ENCODE assay signal across 9 mouse cellular contexts in the genomic region with DNA sequence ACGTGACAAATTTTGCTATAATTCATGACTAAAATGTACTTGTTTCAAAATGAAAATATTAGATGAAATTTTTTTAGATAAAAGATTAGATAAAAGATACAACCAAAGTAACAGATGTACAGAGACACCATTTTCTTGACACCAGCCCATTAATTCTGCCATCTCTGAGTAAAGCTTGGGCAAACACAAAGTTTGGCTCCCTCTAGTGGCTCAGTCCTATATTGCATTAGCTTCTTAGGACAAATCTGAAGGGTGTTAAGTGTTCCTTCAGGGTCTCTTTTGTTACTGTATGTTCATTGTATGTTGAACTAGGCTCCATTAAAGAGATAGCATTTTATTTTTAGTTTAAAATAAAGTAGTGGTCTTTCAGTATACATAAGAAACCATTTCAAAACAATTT. TPM values are rescaled to one million over a fixed set of nuclear protein-coding genes. Genes with fewer than 3 reads are reported as not detected.
A peak's percentile ranks its signal among the peaks of the same experiment; 100 is the strongest.
DNase-seq lines count a peak whose midpoint lies in the region; ATAC-seq and TF ChIP-seq lines count a peak whose summit lies in the region.
"Had no signal": no experiment of that assay in that cellular context is flagged by ENCODE, and none has a peak within 500 bp of the region (broad histone marks: within the 10 kb centered on the region; RNA-seq: fewer than 3 reads in every experiment).

No protein-coding gene starts in this region.

- H3K9me3 ChIP-seq in midbrain, embryonic 10.5 days (replicated peaks): no peaks in the 10 kb centered on the region
- no peaks in the 10 kb centered on the region for H3K9me3 ChIP-seq in midbrain, embryonic 15.5 days
- H3K9me3 ChIP-seq in embryonic facial prominence, embryonic 14.5 days (ENCODE audit: control insufficient read depth, low read length): no peaks in the 10 kb centered on the region
- H3K9me3 ChIP-seq in stomach, postnatal 0 days (ENCODE audit: control insufficient read depth, low read length): no peaks in the 10 kb centered on the region
- H3K9me3 ChIP-seq: heart, embryonic 15.5 days had no signal

- H3K27me3 ChIP-seq in midbrain, embryonic 10.5 days (ENCODE audit: low read depth, poor library complexity, severe bottlenecking): no peaks in the 10 kb centered on the region
- no peaks in the 10 kb centered on the region for H3K27me3 ChIP-seq in midbrain, embryonic 15.5 days (replicated peaks)
- no peaks in the 10 kb centered on the region for H3K27me3 ChIP-seq in embryonic facial prominence, embryonic 14.5 days (replicated peaks; ENCODE audit: control insufficient read depth, insufficient read depth, low read length)
- no peaks in the 10 kb centered on the region for H3K27me3 ChIP-seq in stomach, postnatal 0 days (ENCODE audit: control insufficient read depth, insufficient read depth, low read length)
- H3K27me3 ChIP-seq: heart, embryonic 15.5 days had no signal

- no peak overlapping the region for H3K4me2 ChIP-seq in midbrain, embryonic 15.5 days
- no peak overlapping the region for H3K4me2 ChIP-seq in embryonic facial prominence, embryonic 14.5 days (ENCODE audit: low read depth, low read length)
- H3K4me2 ChIP-seq in stomach, postnatal 0 days (replicated peaks; ENCODE audit: low read depth): no peak overlapping the region
- H3K4me2 ChIP-seq: heart, embryonic 15.5 days had no signal

- H3K4me3 ChIP-seq in midbrain, embryonic 10.5 days: no peak overlapping the region
- no peak overlapping the region for H3K4me3 ChIP-seq in midbrain, embryonic 15.5 days
- no peak overlapping the region for H3K4me3 ChIP-seq in embryonic facial prominence, embryonic 14.5 days (ENCODE audit: low read depth, low read length)
- H3K4me3 ChIP-seq in stomach, postnatal 0 days (ENCODE audit: low read depth, low read length): no peak overlapping the region
- H3K4me3 ChIP-seq: heart, embryonic 15.5 days had no signal

- TF ChIP-seq EP300 in stomach, postnatal 0 days (optimal IDR thresholded peaks at IDR 0.05): no peak

- 88% methylated on average over 1 of the region's 1 CpGs for WGBS in midbrain, embryonic 10.5 days
- 94% methylated on average over 1 of the region's 1 CpGs for whole genome bisulfite sequencing in midbrain, embryonic 15.5 days
- WGBS in embryonic facial prominence, embryonic 14.5 days: 85% methylated on average over 1 of the region's 1 CpGs
- WGBS in stomach, postnatal 0 days: 96% methylated on average over 1 of the region's 1 CpGs

- H3K9ac ChIP-seq in midbrain, embryonic 15.5 days: no peak overlapping the region
- no peak overlapping the region for H3K9ac ChIP-seq in embryonic facial prominence, embryonic 14.5 days (ENCODE audit: low read depth, low read length)
- H3K9ac ChIP-seq in stomach, postnatal 0 days (ENCODE audit: low read length): no peak overlapping the region
- H3K9ac ChIP-seq: heart, embryonic 15.5 days had no signal

- peak; percentile 77 for ATAC-seq in frontal cortex, adult (ENCODE audit: low TSS enrichment)
- no peak for ATAC-seq in midbrain, embryonic 15.5 days (replicated peaks)
- no peak for ATAC-seq in embryonic facial prominence, embryonic 14.5 days (ENCODE audit: low read depth)
- ATAC-seq in stomach, postnatal 0 days (ENCODE audit: low FRiP score, low TSS enrichment): no peak

- DNase-seq in frontal cortex, postnatal 14 days (ENCODE audit: low spot score in 2 of 2): no peak
- peak; percentile 45 for DNase-seq in midbrain, embryonic 10.5 days (ENCODE audit: low spot score)
- peak; percentile 84 for DNase-seq in ZHBTc4 (ENCODE audit: low read depth, low spot score)
- peak; percentile 72 for DNase-seq in embryonic facial prominence, embryonic 14.5 days (ENCODE audit: low spot score)
- peak; percentile 77 for DNase-seq in lung, postnatal 10 days
- DNase-seq in stomach, postnatal 0 days (ENCODE audit: low spot score): peak; percentile 37

- TF ChIP-seq CTCF in stomach, postnatal 0 days (IDR thresholded peaks at IDR 0.05; ENCODE audit: low read depth): peak; percentile 89

- no peak overlapping the region for H3K27ac ChIP-seq in midbrain, embryonic 10.5 days (replicated peaks)
- no peak overlapping the region for H3K27ac ChIP-seq in midbrain, embryonic 15.5 days
- H3K27ac ChIP-seq in embryonic facial prominence, embryonic 14.5 days (replicated peaks; ENCODE audit: low read depth, low read length): no peak overlapping the region
- H3K27ac ChIP-seq in stomach, postnatal 0 days (replicated peaks): no peak overlapping the region
- H3K27ac ChIP-seq: heart, embryonic 15.5 days had no signal

- no peaks in the 10 kb centered on the region for H3K36me3 ChIP-seq in midbrain, embryonic 10.5 days
- no peaks in the 10 kb centered on the region for H3K36me3 ChIP-seq in midbrain, embryonic 15.5 days (replicated peaks)
- H3K36me3 ChIP-seq in embryonic facial prominence, embryonic 14.5 days (ENCODE audit: control insufficient read depth, insufficient read depth, low read length): no peaks in the 10 kb centered on the region
- H3K36me3 ChIP-seq in stomach, postnatal 0 days (ENCODE audit: control insufficient read depth, insufficient read depth, low read length): no peaks in the 10 kb centered on the region
- H3K36me3 ChIP-seq: heart, embryonic 15.5 days had no signal

- H3K4me1 ChIP-seq in midbrain, embryonic 10.5 days: no peaks in the 10 kb centered on the region
- H3K4me1 ChIP-seq in midbrain, embryonic 15.5 days: no peaks in the 10 kb centered on the region
- H3K4me1 ChIP-seq in embryonic facial prominence, embryonic 14.5 days (ENCODE audit: control insufficient read depth, insufficient read depth, low read length): no peaks in the 10 kb centered on the region
- H3K4me1 ChIP-seq in stomach, postnatal 0 days (replicated peaks; ENCODE audit: control insufficient read depth, insufficient read depth): no peaks in the 10 kb centered on the region
- H3K4me1 ChIP-seq: heart, embryonic 15.5 days had no signal

RNA-seq across cellular contexts. Expression of gene 4921507P07Rik, which starts 8.2 kb away (rescaled TPM):
- 0.49 and 0.63 TPM in 2 replicates for polyA plus RNA-seq in midbrain, embryonic 10.5 days (2016; fragmentation: Nextera tagmentation; extraction: Ambion mirVana)
- polyA plus RNA-seq in midbrain, embryonic 15.5 days (2015; fragmentation: Nextera tagmentation; extraction: Ambion mirVana): 3.1 and 3.2 TPM in 2 replicates
- polyA plus RNA-seq in embryonic facial prominence, embryonic 14.5 days (2014; fragmentation: Nextera tagmentation; extraction: Ambion mirVana): 0.65 and 0.96 TPM in 2 replicates
- polyA plus RNA-seq in stomach, postnatal 0 days (2015; fragmentation: Nextera tagmentation; extraction: Ambion mirVana): 0.64 and 0.70 TPM in 2 replicates

RNA-seq across cellular contexts. Expression of gene Cycs, which starts 21.9 kb away (rescaled TPM):
- 74.6 and 83.3 TPM in 2 replicates for polyA plus RNA-seq in midbrain, embryonic 10.5 days (2016; fragmentation: Nextera tagmentation; extraction: Ambion mirVana)
- 65.9 and 67.7 TPM in 2 replicates for polyA plus RNA-seq in midbrain, embryonic 15.5 days (2015; fragmentation: Nextera tagmentation; extraction: Ambion mirVana)
- 58.1 and 70.1 TPM in 2 replicates for polyA plus RNA-seq in embryonic facial prominence, embryonic 14.5 days (2014; fragmentation: Nextera tagmentation; extraction: Ambion mirVana)
- polyA plus RNA-seq in stomach, postnatal 0 days (2015; fragmentation: Nextera tagmentation; extraction: Ambion mirVana): 79.1 and 84.4 TPM in 2 replicates

Comparison
In these comparisons a context has a peak if more than half of its experiments do, and no peak if none do; other contexts are left out.
1. DNase-seq: peak in midbrain, embryonic 10.5 days (single experiment), ZHBTc4 (single experiment), embryonic facial prominence, embryonic 14.5 days (single experiment), lung, postnatal 10 days (single experiment) and stomach, postnatal 0 days (single experiment); none in frontal cortex, postnatal 14 days (0 of 2).